Mouse (Mus musculus) kidney, postnatal 0 days (tissue): ENCODE results near the gene Dse. TPM values are rescaled to one million over a fixed set of nuclear protein-coding genes. Genes with fewer than 3 reads are reported as not detected.

Experiments used
- ATAC-seq: fragments of 200-750 bp; cut with Nextera tagmentation; replicated peaks from 2 replicates; pipeline ENCODE4 v1.8.0; 2017; ENCODE audit warnings: low read depth, moderate number of reproducible peaks, moderate TSS enrichment, moderate library complexity; ENCODE audit not compliant: low FRiP score
- DNase-seq: peaks from one replicate; pipeline ENCODE4 v3.0.0-alpha.2; 2016; ENCODE audit warnings: low spot score
- H3K27ac ChIP-seq: fragments of 300-500 bp; sonication (generic); 2 replicates; pipeline ENCODE4 v1.5.1; 2014; ENCODE audit warnings: mild to moderate bottlenecking
- H3K27me3 ChIP-seq: fragments of 300-500 bp; sonication (generic); 2 replicates; pipeline ENCODE4 v1.6.1; 2014; ENCODE audit warnings: low read length, mixed read lengths; ENCODE audit not compliant: insufficient read depth
- H3K36me3 ChIP-seq: fragments of 300-500 bp; sonication (generic); 2 replicates; pipeline ENCODE4 v1.6.1; 2014; ENCODE audit warnings: low read length, mixed read lengths; ENCODE audit not compliant: insufficient read depth
- H3K4me1 ChIP-seq: fragments of 300-500 bp; sonication (generic); replicated peaks from 2 replicates; pipeline ENCODE4 v1.6.1; 2014; ENCODE audit warnings: antibody characterized with exemption, low read length, mixed read lengths; ENCODE audit not compliant: insufficient read depth
- H3K4me2 ChIP-seq: fragments of 300-500 bp; sonication (generic); 2 replicates; pipeline ENCODE4 v1.6.1; 2014; ENCODE audit warnings: mild to moderate bottlenecking, low read length, moderate library complexity, mixed read lengths
- H3K4me3 ChIP-seq: fragments of 300-500 bp; sonication (generic); replicated peaks from 2 replicates; pipeline ENCODE4 v1.5.1; 2014; ENCODE audit warnings: low read depth, low read length
- H3K9ac ChIP-seq: fragments of 300-500 bp; sonication (generic); 2 replicates; pipeline ENCODE4 v1.6.1; 2014; ENCODE audit warnings: low read depth, low read length
- H3K9me3 ChIP-seq: fragments of 300-500 bp; sonication (generic); replicated peaks from 2 replicates; pipeline ENCODE4 v1.6.1; 2016; ENCODE audit warnings: low read length, inconsistent platforms, mixed read lengths
- CTCF ChIP-seq: IDR thresholded peaks from 2 replicates; pipeline ENCODE4 v1.5.1; 2016; ENCODE audit warnings: antibody characterized with exemption, low read depth, mild to moderate bottlenecking, moderate library complexity
- WGBS: fragments of 180-500 bp; shearing (Covaris S2); extraction: QIAGEN DNeasy Blood & Tissue Kit; methylation state at CpG from one replicate; pipeline ENCODE4 v1.1.7; 2014; 5-methylcytosine and 5-hydroxymethylcytosine counted together
- polyA plus RNA-seq: library from polyadenylated mRNA; unstranded; fragments of >200 nt; fragmentation: Nextera tagmentation; extraction: Ambion mirVana; gene quantifications from 2 replicates; pipeline ENCODE4 v1.2.1, GENCODE M21; 2015

Gene Dse
- polyA plus RNA-seq, 1 experiment from 2014 or later = 17.4 TPM

- peak overlapping the region; percentile 82 for H3K4me2 ChIP-seq
- H3K4me3 ChIP-seq = peak overlapping the region; percentile 62
- ATAC-seq (peak; percentile 91), DNase-seq (peak; percentile 87)
- H3K27me3 ChIP-seq = no peaks in the 10 kb centered on the region
- H3K4me1 ChIP-seq = no peaks in the 10 kb centered on the region
- TF ChIP-seq CTCF = peak; percentile 55
- no peaks in the 10 kb centered on the region for H3K36me3 ChIP-seq
- under 1% methylated on average over 63 of the region's 65 CpGs for whole genome bisulfite sequencing
- peak overlapping the region; percentile 69 for H3K9ac ChIP-seq
- H3K27ac ChIP-seq = peak overlapping the region; percentile 88
- no peaks in the 10 kb centered on the region for H3K9me3 ChIP-seq
These were observed 572 bp downstream of the Dse start for GRCm38 (mm10) chr10:34206783-34207502.

GRCm38 (mm10) chr10:34206436-34206782, 1.1 kb downstream of the Dse start:
- WGBS = under 1% methylated on average over 15 of the region's 15 CpGs
- Histone ChIP-seq H3K27me3 (no peaks in the 10 kb centered on the region), H3K27ac (peak overlapping the region; percentile 88), H3K4me1 (no peaks in the 10 kb centered on the region), H3K4me3 (peak overlapping the region; percentile 62), H3K9ac (peak overlapping the region; percentile 69), H3K9me3 (no peaks in the 10 kb centered on the region), H3K36me3 (no peaks in the 10 kb centered on the region), H3K4me2 (peak overlapping the region; percentile 82)
- TF ChIP-seq CTCF = no peak
- no peak for ATAC-seq
- DNase-seq = no peak

GRCm38 (mm10) chr10:34205825-34206224, 1.7 kb downstream of the Dse start:
- H3K4me2 ChIP-seq = peak overlapping the region; percentile 23; the same call in 1 of the 2 replicates
- 90% methylated on average over 1 of the region's 1 CpGs for WGBS
- H3K27me3 ChIP-seq = no peaks in the 10 kb centered on the region
- H3K4me3 ChIP-seq = 0 out of 2 replicates have a peak overlapping the region, but pooled peaks have one; percentile 62
- no peak overlapping the region for H3K9ac ChIP-seq
- no peaks in the 10 kb centered on the region for H3K36me3 ChIP-seq
- no peak overlapping the region for H3K27ac ChIP-seq
- DNase-seq (no peak), ATAC-seq (no peak)
- H3K9me3 ChIP-seq = no peaks in the 10 kb centered on the region
- no peak for TF ChIP-seq CTCF
- no peaks in the 10 kb centered on the region for H3K4me1 ChIP-seq

- H3K9ac ChIP-seq = no peak overlapping the region
- no peak for TF ChIP-seq CTCF
- no peak overlapping the region for H3K27ac ChIP-seq
- no peak overlapping the region for H3K4me3 ChIP-seq
- H3K9me3 ChIP-seq = no peaks in the 10 kb centered on the region
- H3K4me2 ChIP-seq = no peak overlapping the region
- 71% methylated on average over 1 of the region's 1 CpGs for WGBS
- no peak for ATAC-seq
- peaks cover 5% of the 10 kb centered on the region; the same call in 1 of the 2 replicates for H3K4me1 ChIP-seq
- peak; percentile 72 for DNase-seq
- H3K27me3 ChIP-seq = no peaks in the 10 kb centered on the region
- no peaks in the 10 kb centered on the region for H3K36me3 ChIP-seq
These were observed 6.8 kb downstream of the Dse start for GRCm38 (mm10) chr10:34200689-34201088.

- no peaks in the 10 kb centered on the region for H3K27me3 ChIP-seq
- no peaks in the 10 kb centered on the region for H3K9me3 ChIP-seq
- H3K9ac ChIP-seq = no peak overlapping the region
- H3K27ac ChIP-seq = no peak overlapping the region
- no peak overlapping the region for H3K4me3 ChIP-seq
- no peaks in the 10 kb centered on the region for H3K36me3 ChIP-seq
- 55% methylated on average over 3 of the region's 3 CpGs for WGBS
- H3K4me2 ChIP-seq = 0 out of 2 replicates have a peak overlapping the region, but pooled peaks have one; percentile 8
- peaks cover 5% of the 10 kb centered on the region; the same call in 1 of the 2 replicates for H3K4me1 ChIP-seq
- ATAC-seq (no peak), DNase-seq (no peak)
- no peak for TF ChIP-seq CTCF
These were observed 8.9 kb downstream of the Dse start for GRCm38 (mm10) chr10:34198574-34198973.

DNA sequence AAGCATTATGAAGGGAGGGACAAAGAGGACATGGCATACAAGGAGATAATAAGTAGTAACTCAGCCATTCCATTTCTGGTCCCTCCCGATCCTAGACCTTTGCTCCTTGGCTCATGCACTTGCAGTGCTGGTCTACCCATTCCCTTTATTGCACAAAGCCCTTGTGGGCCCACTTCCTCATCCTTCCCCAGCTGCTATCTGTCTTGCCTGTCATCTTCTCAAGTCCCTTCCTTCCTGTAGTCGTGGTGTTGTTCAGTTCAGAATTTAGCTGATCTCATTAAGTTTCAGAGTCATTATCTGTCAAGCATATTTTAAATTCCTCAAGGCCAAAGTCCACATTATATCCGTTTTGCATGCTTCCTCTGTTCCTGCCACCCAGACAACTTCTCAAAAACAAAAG, 9.5 kb downstream of the Dse start:
- Histone ChIP-seq H3K27ac (no peak overlapping the region), H3K4me3 (no peak overlapping the region), H3K27me3 (no peaks in the 10 kb centered on the region), H3K4me2 (0 out of 2 replicates have a peak overlapping the region, but pooled peaks have one; percentile 8), H3K4me1 (peaks cover 5% of the 10 kb centered on the region; the same call in 1 of the 2 replicates), H3K9ac (no peak overlapping the region), H3K36me3 (no peaks in the 10 kb centered on the region), H3K9me3 (no peaks in the 10 kb centered on the region)
- no peak for TF ChIP-seq CTCF
- peak; percentile 46; the same call in 1 of the 2 replicates for ATAC-seq
- 23% methylated on average over 3 of the region's 3 CpGs for WGBS
- DNase-seq = peak; percentile 88
